Comparison of ENCODE assay signal across 11 mouse cellular contexts in the genomic region with DNA sequence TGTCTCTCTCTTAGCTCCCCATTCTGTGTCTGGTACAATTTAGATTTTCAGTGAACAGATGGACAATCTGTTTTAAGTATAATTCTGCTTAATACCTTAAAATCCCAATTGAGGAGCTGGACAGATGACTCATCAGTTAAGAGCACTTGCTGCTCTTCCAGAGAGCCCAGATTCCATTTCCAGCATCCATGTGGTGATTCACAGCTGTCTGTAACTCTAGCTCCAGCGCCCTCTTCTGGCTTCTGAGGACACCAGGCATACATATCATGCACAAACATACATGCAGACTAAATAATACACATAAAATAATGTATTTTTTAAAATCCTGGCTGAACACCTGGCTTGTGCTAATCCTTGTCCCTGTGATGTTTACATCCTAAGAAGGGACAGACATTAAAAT. TPM values are rescaled to one million over a fixed set of nuclear protein-coding genes. Genes with fewer than 3 reads are reported as not detected.
DNase-seq lines count a peak whose midpoint lies in the region; ATAC-seq and TF ChIP-seq lines count a peak whose summit lies in the region.
"Had no signal": no experiment of that assay in that cellular context is flagged by ENCODE, and none has a peak within 500 bp of the region (broad histone marks: within the 10 kb centered on the region; RNA-seq: fewer than 3 reads in every experiment).

No protein-coding gene starts in this region.

- ATAC-seq in hindbrain, embryonic 12.5 days (ENCODE audit: low FRiP score), result no peak

- H3K4me1 ChIP-seq in E14TG2a.4 (replicated peaks; ENCODE audit: low read depth, low read length), result peaks cover 7% of the 10 kb centered on the region; the same call in 1 of the 2 replicates
- peaks cover 12% of the 10 kb centered on the region for H3K4me1 ChIP-seq in heart, embryonic 10.5 days
- peaks cover 18% of the 10 kb centered on the region for H3K4me1 ChIP-seq in hindbrain, embryonic 12.5 days

- no peak overlapping the region for H3K4me3 ChIP-seq in E14TG2a.4 (replicated peaks; ENCODE audit: low read length)
- no peak overlapping the region for H3K4me3 ChIP-seq in heart, embryonic 10.5 days
- H3K4me3 ChIP-seq in hindbrain, embryonic 12.5 days, result no peak overlapping the region
- H3K4me3 ChIP-seq: limb, embryonic 13.5 days; neural tube, embryonic 12.5 days had no signal

- H3K27me3 ChIP-seq in E14TG2a.4 (ENCODE audit: insufficient read depth, low read length), result peaks cover 46% of the 10 kb centered on the region
- peaks cover 46% of the 10 kb centered on the region for H3K27me3 ChIP-seq in heart, embryonic 10.5 days (ENCODE audit: insufficient read depth, poor library complexity, severe bottlenecking)
- peaks cover 41% of the 10 kb centered on the region for H3K27me3 ChIP-seq in hindbrain, embryonic 12.5 days

- peak; percentile 40 for TF ChIP-seq CTCF in E14TG2a.4 (conservative IDR thresholded peaks at IDR 0.05; ENCODE audit: low read length)

- DNase-seq in left cerebral cortex, adult 18-20 months (ENCODE audit: low spot score in 2 of 2), result peak; percentile 20 to 27
- no peak for DNase-seq in left cerebral cortex, adult 11 months (ENCODE audit: low spot score)
- peak; percentile 77 for DNase-seq in R1 (ENCODE audit: low read depth, low spot score)
- DNase-seq in layer of hippocampus, adult 8-10 months (ENCODE audit: low spot score in 2 of 2), result peak; percentile 29 to 48
- no peak for DNase-seq in heart, embryonic 10.5 days (ENCODE audit: low spot score)
- no peak for DNase-seq in frontal cortex, postnatal 36 days (ENCODE audit: low spot score in 2 of 2)
- DNase-seq: heart, adult 11 months had no signal

- H3K27ac ChIP-seq in heart, embryonic 10.5 days, result no peak overlapping the region
- no peak overlapping the region for H3K27ac ChIP-seq in hindbrain, embryonic 12.5 days
- H3K27ac ChIP-seq: limb, embryonic 13.5 days; neural tube, embryonic 12.5 days had no signal

- H3K36me3 ChIP-seq in E14TG2a.4 (ENCODE audit: insufficient read depth, low read length), result no peaks in the 10 kb centered on the region
- no peaks in the 10 kb centered on the region for H3K36me3 ChIP-seq in heart, embryonic 10.5 days
- H3K36me3 ChIP-seq in hindbrain, embryonic 12.5 days, result no peaks in the 10 kb centered on the region
- H3K36me3 ChIP-seq: limb, embryonic 13.5 days; neural tube, embryonic 12.5 days had no signal

- H3K4me2 ChIP-seq in hindbrain, embryonic 12.5 days (replicated peaks), result no peak overlapping the region
- H3K4me2 ChIP-seq: limb, embryonic 13.5 days; neural tube, embryonic 12.5 days had no signal

- 3% methylated on average over 1 of the region's 1 CpGs for WGBS in heart, embryonic 10.5 days
- 5% methylated on average over 1 of the region's 1 CpGs for WGBS in hindbrain, embryonic 12.5 days

- H3K9ac ChIP-seq in hindbrain, embryonic 12.5 days, result no peak overlapping the region
- H3K9ac ChIP-seq: limb, embryonic 13.5 days; neural tube, embryonic 12.5 days had no signal

- peaks cover 26% of the 10 kb centered on the region for H3K9me3 ChIP-seq in E14TG2a.4 (ENCODE audit: low read length)
- H3K9me3 ChIP-seq in heart, embryonic 10.5 days, result no peaks in the 10 kb centered on the region
- H3K9me3 ChIP-seq in hindbrain, embryonic 12.5 days (replicated peaks), result no peaks in the 10 kb centered on the region
- H3K9me3 ChIP-seq: neural tube, embryonic 12.5 days had no signal

RNA-seq across cellular contexts. Expression of gene C2cd4d, which starts 1.4 kb away (rescaled TPM):
- total RNA-seq in left cerebral cortex, adult 18-20 months (2021), result under 1 TPM in 1 of 2 experiments, not detected in 1; 0.46 TPM
- under 1 TPM in 3 of 4 experiments, not detected in 1; 0.34 to 0.58 (median 0.56) TPM for total RNA-seq in layer of hippocampus, adult 8-10 months (2022)
- polyA plus RNA-seq in heart, embryonic 10.5 days (2016; fragmentation: Nextera tagmentation; extraction: Ambion mirVana), result 0.15 and 0.29 TPM in 2 replicates
- polyA plus RNA-seq in hindbrain, embryonic 12.5 days (2016; fragmentation: Nextera tagmentation; extraction: Ambion mirVana), result 2.4 and 2.5 TPM in 2 replicates

RNA-seq across cellular contexts. Expression of gene Rorc, which starts 11.8 kb away (rescaled TPM):
- 1 to 10 TPM; 1.7 to 1.9 TPM for total RNA-seq in left cerebral cortex, adult 18-20 months (2021)
- 1 to 10 TPM; 1.2 to 2.8 (median 2.1) TPM for total RNA-seq in layer of hippocampus, adult 8-10 months (2022)
- 0.26 and 0.36 TPM in 2 replicates for polyA plus RNA-seq in heart, embryonic 10.5 days (2016; fragmentation: Nextera tagmentation; extraction: Ambion mirVana)
- polyA plus RNA-seq in hindbrain, embryonic 12.5 days (2016; fragmentation: Nextera tagmentation; extraction: Ambion mirVana), result 0.76 and 0.82 TPM in 2 replicates

RNA-seq across cellular contexts. Expression of gene Them5, which starts 18.9 kb away (rescaled TPM):
- not detected for total RNA-seq in left cerebral cortex, adult 18-20 months (2021)
- total RNA-seq in layer of hippocampus, adult 8-10 months (2022), result not detected
- not detected in 2 replicates for polyA plus RNA-seq in heart, embryonic 10.5 days (2016; fragmentation: Nextera tagmentation; extraction: Ambion mirVana)
- polyA plus RNA-seq in hindbrain, embryonic 12.5 days (2016; fragmentation: Nextera tagmentation; extraction: Ambion mirVana), result not detected in 2 replicates
- polyA plus RNA-seq: neural tube, embryonic 12.5 days had no signal

RNA-seq across cellular contexts. Expression of gene Lingo4, which starts 37.5 kb away (rescaled TPM):
- under 1 TPM; 0.63 to 0.73 TPM for total RNA-seq in left cerebral cortex, adult 18-20 months (2021)
- 1 to 10 TPM in 2 of 4 experiments, under 1 TPM in 2; 0.64 to 1.1 (median 1.0) TPM for total RNA-seq in layer of hippocampus, adult 8-10 months (2022)
- not detected in 2 replicates for polyA plus RNA-seq in heart, embryonic 10.5 days (2016; fragmentation: Nextera tagmentation; extraction: Ambion mirVana)
- polyA plus RNA-seq in hindbrain, embryonic 12.5 days (2016; fragmentation: Nextera tagmentation; extraction: Ambion mirVana), result 0.52 and 0.53 TPM in 2 replicates

RNA-seq across cellular contexts. Expression of gene Them4, which starts 50.9 kb away (rescaled TPM):
- total RNA-seq in left cerebral cortex, adult 18-20 months (2021), result 10 to 100 TPM; 18.5 to 20.1 TPM
- 10 to 100 TPM; 23.8 to 30.2 (median 25.9) TPM for total RNA-seq in layer of hippocampus, adult 8-10 months (2022)
- polyA plus RNA-seq in heart, embryonic 10.5 days (2016; fragmentation: Nextera tagmentation; extraction: Ambion mirVana), result 9.8 and 10.9 TPM in 2 replicates
- 16.1 and 18.1 TPM in 2 replicates for polyA plus RNA-seq in hindbrain, embryonic 12.5 days (2016; fragmentation: Nextera tagmentation; extraction: Ambion mirVana)

Comparison
In these comparisons a context has a peak if more than half of its experiments do, and no peak if none do; other contexts are left out.
1. DNase-seq: peak in left cerebral cortex, adult 18-20 months (2 of 2), R1 (single experiment) and layer of hippocampus, adult 8-10 months (2 of 2); none in left cerebral cortex, adult 11 months (single experiment), heart, embryonic 10.5 days (single experiment) and frontal cortex, postnatal 36 days (0 of 2).